Mouse (Mus musculus) E14TG2a.4 (cell line): ENCODE measurements around the gene Pou6f1.

Source experiments
- CTCF ChIP-seq: conservative IDR thresholded peaks from 2 replicates; pipeline ENCODE4 v1.5.1; 2014; ENCODE audit warnings: low read length
- NANOG ChIP-seq: IDR thresholded peaks from 2 replicates; pipeline ENCODE4 v1.6.1; 2014; ENCODE audit warnings: borderline replicate concordance, low read length, mixed read lengths
- POU5F1 ChIP-seq: IDR thresholded peaks from 2 replicates; pipeline ENCODE4 v1.6.1; 2014; ENCODE audit warnings: low read length, borderline replicate concordance

DNA sequence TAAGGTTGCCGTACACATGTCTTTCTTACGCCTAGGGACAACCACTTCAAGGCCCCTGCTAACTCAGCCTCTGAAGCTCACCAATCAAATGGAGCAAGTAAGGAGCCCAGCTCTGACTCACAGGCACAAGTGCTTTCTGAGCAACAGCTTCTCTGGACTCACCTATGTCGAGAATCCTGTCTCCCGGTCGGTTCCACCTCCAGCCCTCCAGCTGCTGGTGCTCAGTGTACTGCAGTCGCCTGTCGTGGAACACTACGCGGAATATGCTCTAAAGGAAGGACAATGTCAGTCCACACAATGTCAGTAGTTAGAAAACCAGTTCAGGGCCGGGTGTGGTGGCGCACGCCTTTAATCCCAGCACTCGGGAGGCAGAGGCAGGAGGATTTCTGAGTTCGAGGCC, 74.4 kb downstream of the Pou6f1 start:
- TF ChIP-seq POU5F1 (no peak), CTCF (no peak), NANOG (no peak)
